Mouse (Mus musculus) small intestine, adult 2 months (tissue): ENCODE measurements around the gene Acsl4.

Experiments used
- CTCF ChIP-seq: fragments of 200-500 bp; IDR thresholded peaks from 2 replicates; pipeline ENCODE4 v1.5.1; 2012; ENCODE audit warnings: low read depth, mild to moderate bottlenecking, control low read depth, inconsistent platforms, low read length, moderate library complexity, mixed read lengths; ENCODE audit not compliant: insufficient replicate concordance, insufficient read length; ENCODE audit errors: extremely low read depth
- POLR2A ChIP-seq: fragments of 200-500 bp; IDR thresholded peaks from 2 replicates; pipeline ENCODE4 v1.6.1; 2012; ENCODE audit warnings: low read depth, mild to moderate bottlenecking, control low read depth, inconsistent platforms, low read length, moderate library complexity

DNA sequence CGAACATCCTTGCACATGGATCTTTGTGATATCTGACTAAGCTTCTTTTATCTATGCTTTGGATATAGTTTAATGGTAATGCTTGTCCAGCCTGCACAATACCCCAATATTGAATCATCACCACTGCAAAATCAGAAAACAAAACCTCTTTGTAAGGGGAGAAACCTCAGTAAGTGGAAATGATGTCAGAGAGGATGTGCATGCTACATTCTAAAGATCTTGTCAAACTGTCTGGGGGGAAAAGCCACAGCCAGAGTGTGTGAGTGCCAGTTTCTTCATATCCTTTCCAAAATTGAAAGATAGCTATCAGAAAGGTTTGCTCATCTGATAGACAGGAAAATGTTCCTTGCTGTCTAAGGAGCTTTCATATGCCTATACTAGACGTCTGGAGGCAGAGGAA is 8.3 kb upstream of the Acsl4 start:
- TF ChIP-seq CTCF (no peak), POLR2A (no peak)
